Mouse (Mus musculus) hindbrain, embryonic 15.5 days (tissue): ENCODE measurements around the gene Atp13a5. TPM values are rescaled to one million over a fixed set of nuclear protein-coding genes. Genes with fewer than 3 reads are reported as not detected.
A peak's percentile ranks its signal among the peaks of the same experiment; 100 is the strongest.

Source experiments
- ATAC-seq: fragments of 200-750 bp; cut with Nextera tagmentation; 2 replicates; pipeline ENCODE4 v1.8.0; 2017; ENCODE audit warnings: low read depth, moderate number of reproducible peaks, moderate TSS enrichment; ENCODE audit not compliant: low FRiP score
- H3K27ac ChIP-seq: fragments of 300-500 bp; sonication (generic); replicated peaks from 2 replicates; pipeline ENCODE4 v1.5.1; 2015; ENCODE audit warnings: mild to moderate bottlenecking, inconsistent platforms
- H3K27me3 ChIP-seq: fragments of 300-500 bp; sonication (generic); 2 replicates; pipeline ENCODE4 v1.6.1; 2015; ENCODE audit warnings: control low read depth, inconsistent platforms
- H3K36me3 ChIP-seq: fragments of 300-500 bp; sonication (generic); 2 replicates; pipeline ENCODE4 v1.6.1; 2015; ENCODE audit warnings: control low read depth, inconsistent platforms
- H3K4me1 ChIP-seq: fragments of 300-500 bp; sonication (generic); replicated peaks from 2 replicates; pipeline ENCODE4 v1.6.1; 2015; ENCODE audit warnings: control low read depth, inconsistent platforms
- H3K4me2 ChIP-seq: fragments of 300-500 bp; sonication (generic); 2 replicates; pipeline ENCODE4 v1.6.1; 2015; ENCODE audit warnings: moderate library complexity, mild to moderate bottlenecking, inconsistent platforms
- H3K4me3 ChIP-seq: fragments of 300-500 bp; sonication (generic); 2 replicates; pipeline ENCODE4 v1.5.1; 2015; ENCODE audit warnings: mild to moderate bottlenecking, inconsistent platforms
- H3K9ac ChIP-seq: fragments of 300-500 bp; sonication (generic); 2 replicates; pipeline ENCODE4 v1.6.1; 2015; ENCODE audit warnings: inconsistent platforms
- H3K9me3 ChIP-seq: fragments of 300-500 bp; sonication (generic); 2 replicates; pipeline ENCODE4 v1.6.1; 2016; ENCODE audit warnings: control low read depth, inconsistent platforms
- WGBS: fragments of 180-500 bp; shearing (Covaris S2); methylation state at CpG from one replicate; pipeline ENCODE4 v1.1.7; 2015; 5-methylcytosine and 5-hydroxymethylcytosine counted together
- polyA plus RNA-seq: library from polyadenylated mRNA; unstranded; fragments of >200 nt; fragmentation: Nextera tagmentation; extraction: Ambion mirVana; gene quantifications from 2 replicates; pipeline ENCODE4 v1.2.1, GENCODE M21; 2015

Gene Atp13a5
- polyA plus RNA-seq, 1 experiment from 2014 or later, result 3.1 TPM

GRCm38 (mm10) chr16:29198461-29198860 is 180.1 kb downstream of the Atp13a5 start:
- H3K27me3 ChIP-seq, result no peaks in the 10 kb centered on the region
- WGBS, result 26% methylated on average over 5 of the region's 5 CpGs
- ATAC-seq, result 0 out of 2 replicates have a peak, but pooled peaks have one; percentile 31

DNA sequence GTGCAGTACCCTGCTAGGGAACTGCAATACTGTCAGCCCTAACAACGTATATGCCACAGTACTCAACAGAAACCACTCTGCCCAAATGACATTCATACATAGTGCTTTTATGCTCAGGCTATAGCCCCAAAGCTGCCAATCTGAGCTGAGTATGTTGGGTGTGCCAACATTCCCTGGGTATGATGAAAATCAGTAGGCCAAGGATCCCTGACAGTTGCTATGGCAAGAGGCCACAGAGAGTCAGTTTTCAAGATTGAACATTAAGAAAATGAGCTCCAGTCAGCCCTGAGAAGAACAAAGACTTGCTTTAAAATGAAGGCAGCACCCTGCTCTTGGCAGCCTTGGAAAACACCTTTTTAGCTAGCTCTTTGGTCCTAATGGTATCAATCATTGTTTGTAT is 183.4 kb downstream of the Atp13a5 start:
- Histone ChIP-seq H3K27me3 (no peaks in the 10 kb centered on the region), H3K4me2 (no peak overlapping the region), H3K27ac (no peak overlapping the region), H3K4me1 (peaks cover 15% of the 10 kb centered on the region), H3K9ac (no peak overlapping the region), H3K9me3 (no peaks in the 10 kb centered on the region), H3K36me3 (no peaks in the 10 kb centered on the region), H3K4me3 (no peak overlapping the region)
- ATAC-seq, result no peak
- WGBS, result 52% methylated on average over 1 of the region's 1 CpGs

More at GRCm38 (mm10) chr16:29198461-29198860, 180.1 kb downstream of the Atp13a5 start:
- no peak overlapping the region for H3K9ac ChIP-seq
- no peaks in the 10 kb centered on the region for H3K9me3 ChIP-seq
- no peak overlapping the region for H3K4me3 ChIP-seq
- no peak overlapping the region for H3K27ac ChIP-seq
- peaks cover 9% of the 10 kb centered on the region; the same call in 1 of the 2 replicates for H3K4me1 ChIP-seq
- H3K4me2 ChIP-seq, result no peak overlapping the region
- H3K36me3 ChIP-seq, result no peaks in the 10 kb centered on the region

GRCm38 (mm10) chr16:29193981-29194380 is 184.6 kb downstream of the Atp13a5 start:
- ATAC-seq, result no peak
- H3K27ac ChIP-seq, result no peak overlapping the region
- no peaks in the 10 kb centered on the region for H3K9me3 ChIP-seq
- H3K27me3 ChIP-seq, result no peaks in the 10 kb centered on the region
- H3K36me3 ChIP-seq, result no peaks in the 10 kb centered on the region
- H3K4me1 ChIP-seq, result peaks cover 15% of the 10 kb centered on the region
- 66% methylated on average over 4 of the region's 4 CpGs for WGBS
- H3K9ac ChIP-seq, result no peak overlapping the region
- no peak overlapping the region for H3K4me2 ChIP-seq
- H3K4me3 ChIP-seq, result no peak overlapping the region

DNA sequence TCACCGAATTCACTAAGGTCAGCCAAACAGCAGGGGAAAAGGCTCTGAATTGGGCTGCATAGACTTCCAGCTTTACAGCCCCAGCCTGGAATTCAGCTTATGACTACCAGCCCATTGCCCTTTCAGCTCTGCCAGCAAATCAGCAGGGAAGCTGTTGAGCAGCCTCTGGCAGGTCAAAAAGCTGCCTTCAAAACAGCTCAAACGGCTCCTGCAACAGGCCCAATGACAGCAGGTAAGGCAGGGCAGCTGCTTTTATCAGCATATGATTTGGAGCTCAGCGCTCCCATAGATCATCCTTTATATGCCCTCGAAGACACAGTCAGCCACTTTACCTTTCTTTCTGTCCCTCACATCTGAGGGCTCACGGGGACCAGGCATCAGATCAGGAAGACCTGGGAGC is 185.6 kb downstream of the Atp13a5 start:
- WGBS, result 34% methylated on average over 5 of the region's 5 CpGs
- Histone ChIP-seq H3K4me2 (no peak overlapping the region), H3K36me3 (no peaks in the 10 kb centered on the region), H3K4me1 (peaks cover 15% of the 10 kb centered on the region), H3K27me3 (no peaks in the 10 kb centered on the region), H3K4me3 (no peak overlapping the region), H3K9ac (no peak overlapping the region), H3K27ac (0 out of 2 replicates have a peak overlapping the region, but pooled peaks have one; percentile 23), H3K9me3 (no peaks in the 10 kb centered on the region)
- no peak for ATAC-seq

Other genes with a start within 250 kb of the Atp13a5 start
- 4.0 and 4.6 TPM in 2 replicates for gene Hrasls, start 169.0 kb downstream of the Atp13a5 start, polyA plus RNA-seq
- gene Atp13a4, start 166.1 kb upstream of the Atp13a5 start, polyA plus RNA-seq, result 3.3 and 4.3 TPM in 2 replicates
- 42.5 and 44.8 TPM in 2 replicates for gene Opa1, start 200.6 kb upstream of the Atp13a5 start, polyA plus RNA-seq